Mouse (Mus musculus): Measurements from ENCODE around the gene Pamr1. TPM values are rescaled to one million over a fixed set of nuclear protein-coding genes. Genes with fewer than 3 reads are reported as not detected.

The Pamr1 gene
- polyA plus RNA-seq, 1 experiment from 2014 or later, result 1.9 TPM

DNA sequence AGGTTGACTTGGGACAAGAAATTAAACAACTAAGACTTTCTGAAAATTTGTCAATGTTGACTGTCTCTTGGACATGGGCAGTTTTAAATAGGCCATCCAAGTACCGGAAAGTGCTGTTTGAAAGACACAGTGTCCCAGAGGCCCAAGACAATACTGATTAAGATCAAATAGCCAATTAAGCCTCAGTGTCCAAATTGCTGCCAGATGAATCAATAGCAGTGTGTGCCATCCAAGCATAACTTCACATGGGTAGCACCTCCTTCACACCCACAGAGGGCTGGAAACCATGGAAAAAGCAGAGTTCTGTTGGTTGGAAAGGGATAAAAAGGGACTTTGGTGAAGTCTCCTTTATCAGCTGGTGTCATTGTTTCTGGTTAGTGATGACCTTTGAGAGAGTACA lies 74.7 kb downstream of the Pamr1 start:
- H3K36me3 ChIP-seq (ENCODE audit: control insufficient read depth, insufficient read depth, low read length), result no peaks in the 10 kb centered on the region
- H3K27ac ChIP-seq (ENCODE audit: low read depth, low read length), result no peak overlapping the region
- ATAC-seq (ENCODE audit: low FRiP score) (no peak), DNase-seq (ENCODE audit: low spot score, missing footprints) (no peak)
- H3K4me2 ChIP-seq, result no peak overlapping the region
- WGBS, result 89% methylated on average over 1 of the region's 1 CpGs
- H3K9ac ChIP-seq (ENCODE audit: low read length), result no peak overlapping the region
- H3K4me3 ChIP-seq (ENCODE audit: low read depth, low read length), result no peak overlapping the region
- H3K27me3 ChIP-seq (ENCODE audit: control insufficient read depth, insufficient read depth, low read length), result no peaks in the 10 kb centered on the region
- no peaks in the 10 kb centered on the region for H3K4me1 ChIP-seq (ENCODE audit: control insufficient read depth, insufficient read depth, low read length)
- H3K9me3 ChIP-seq (ENCODE audit: control insufficient read depth, low read length), result no peaks in the 10 kb centered on the region

DNA sequence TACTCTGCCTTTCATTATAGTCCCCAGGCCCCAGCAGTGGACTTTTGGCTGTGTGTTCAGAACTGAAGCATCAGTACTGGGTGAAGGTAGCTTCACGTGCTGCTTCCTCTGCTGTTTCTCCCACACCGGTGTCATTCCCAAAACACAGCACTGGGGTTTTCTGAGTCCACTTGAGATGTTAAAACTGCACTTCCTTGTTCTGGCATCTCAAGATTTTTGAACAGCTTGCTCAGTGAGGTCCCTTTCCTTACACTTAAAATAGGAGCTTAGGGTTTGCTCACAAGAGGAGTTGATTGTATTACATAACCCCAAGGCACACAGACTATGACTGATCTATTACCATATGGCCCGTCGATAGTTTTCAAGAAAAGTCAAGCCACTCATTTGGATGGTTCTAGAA lies 82.5 kb downstream of the Pamr1 start:
- no peak for DNase-seq (ENCODE audit: low spot score, missing footprints)
- no peaks in the 10 kb centered on the region for H3K9me3 ChIP-seq (ENCODE audit: control insufficient read depth, low read length)
- H3K4me2 ChIP-seq, result no peak overlapping the region
- no peak overlapping the region for H3K27ac ChIP-seq (ENCODE audit: low read depth, low read length)
- H3K9ac ChIP-seq (ENCODE audit: low read length), result no peak overlapping the region
- no peak overlapping the region for H3K4me3 ChIP-seq (ENCODE audit: low read depth, low read length)
- H3K27me3 ChIP-seq (ENCODE audit: control insufficient read depth, insufficient read depth, low read length), result no peaks in the 10 kb centered on the region
- WGBS, result 92% methylated on average over 4 of the region's 4 CpGs
- no peaks in the 10 kb centered on the region for H3K36me3 ChIP-seq (ENCODE audit: control insufficient read depth, insufficient read depth, low read length)
- H3K4me1 ChIP-seq (ENCODE audit: control insufficient read depth, insufficient read depth, low read length), result no peaks in the 10 kb centered on the region
- no peak for ATAC-seq (ENCODE audit: low FRiP score)

GRCm38 (mm10) chr2:102634010-102634409 lies 84.2 kb downstream of the Pamr1 start:
- 93% methylated on average over 1 of the region's 1 CpGs for WGBS
- Histone ChIP-seq H3K27ac (ENCODE audit: low read depth, low read length) (no peak overlapping the region), H3K36me3 (ENCODE audit: control insufficient read depth, insufficient read depth, low read length) (no peaks in the 10 kb centered on the region), H3K9me3 (ENCODE audit: control insufficient read depth, low read length) (no peaks in the 10 kb centered on the region), H3K4me1 (ENCODE audit: control insufficient read depth, insufficient read depth, low read length) (no peaks in the 10 kb centered on the region), H3K4me3 (ENCODE audit: low read depth, low read length) (no peak overlapping the region), H3K27me3 (ENCODE audit: control insufficient read depth, insufficient read depth, low read length) (no peaks in the 10 kb centered on the region), H3K9ac (ENCODE audit: low read length) (no peak overlapping the region), H3K4me2 (no peak overlapping the region)
- ATAC-seq (ENCODE audit: low FRiP score), result no peak
- no peak for DNase-seq (ENCODE audit: low spot score, missing footprints)

- H3K36me3 ChIP-seq (ENCODE audit: control insufficient read depth, insufficient read depth, low read length), result no peaks in the 10 kb centered on the region
- H3K27ac ChIP-seq (ENCODE audit: low read depth, low read length), result no peak overlapping the region
- H3K4me3 ChIP-seq (ENCODE audit: low read depth, low read length), result no peak overlapping the region
- H3K4me2 ChIP-seq, result no peak overlapping the region
- WGBS, result 79% methylated on average over 3 of the region's 3 CpGs
- no peaks in the 10 kb centered on the region for H3K27me3 ChIP-seq (ENCODE audit: control insufficient read depth, insufficient read depth, low read length)
- no peak for DNase-seq (ENCODE audit: low spot score, missing footprints)
- ATAC-seq (ENCODE audit: low FRiP score), result no peak
- no peak overlapping the region for H3K9ac ChIP-seq (ENCODE audit: low read length)
- no peaks in the 10 kb centered on the region for H3K4me1 ChIP-seq (ENCODE audit: control insufficient read depth, insufficient read depth, low read length)
- H3K9me3 ChIP-seq (ENCODE audit: control insufficient read depth, low read length), result no peaks in the 10 kb centered on the region
These were observed 85.8 kb downstream of the Pamr1 start for GRCm38 (mm10) chr2:102635523-102636060.

DNA sequence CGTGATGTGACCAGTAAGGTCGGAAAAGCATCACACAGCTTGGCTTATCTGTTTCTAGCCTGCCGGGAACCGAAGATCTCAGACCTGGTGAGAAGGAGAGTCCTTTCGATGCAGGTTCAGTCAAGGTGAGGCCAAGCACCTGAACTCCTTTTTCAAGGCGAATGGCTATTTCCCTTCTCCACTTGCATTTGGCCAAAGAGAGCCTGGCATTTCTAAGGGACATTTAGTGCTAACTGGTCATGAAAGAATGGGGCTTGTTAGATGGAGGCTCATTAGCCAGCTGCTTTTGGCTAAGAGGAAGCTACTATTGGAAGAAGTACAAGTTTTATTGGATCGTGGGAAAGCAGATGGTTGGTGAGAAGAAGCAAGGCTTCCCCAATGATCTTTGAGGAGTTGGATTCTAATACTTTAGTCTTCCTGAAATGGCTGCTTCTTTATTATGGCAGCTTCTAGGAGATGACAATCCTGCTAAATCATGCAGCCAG lies 86.3 kb downstream of the Pamr1 start:
- H3K36me3 ChIP-seq (ENCODE audit: control insufficient read depth, insufficient read depth, low read length), result no peaks in the 10 kb centered on the region
- H3K9ac ChIP-seq (ENCODE audit: low read length), result no peak overlapping the region
- no peak overlapping the region for H3K4me3 ChIP-seq (ENCODE audit: low read depth, low read length)
- H3K4me2 ChIP-seq, result no peak overlapping the region
- DNase-seq (ENCODE audit: low spot score, missing footprints), result no peak
- H3K4me1 ChIP-seq (ENCODE audit: control insufficient read depth, insufficient read depth, low read length), result no peaks in the 10 kb centered on the region
- no peaks in the 10 kb centered on the region for H3K9me3 ChIP-seq (ENCODE audit: control insufficient read depth, low read length)
- no peak for ATAC-seq (ENCODE audit: low FRiP score)
- 92% methylated on average over 7 of the region's 7 CpGs for WGBS
- H3K27me3 ChIP-seq (ENCODE audit: control insufficient read depth, insufficient read depth, low read length), result no peaks in the 10 kb centered on the region
- H3K27ac ChIP-seq (ENCODE audit: low read depth, low read length), result no peak overlapping the region

GRCm38 (mm10) chr2:102638140-102638539 lies 88.3 kb downstream of the Pamr1 start:
- H3K27ac ChIP-seq (ENCODE audit: low read depth, low read length), result no peak overlapping the region
- ATAC-seq (ENCODE audit: low FRiP score) (no peak), DNase-seq (ENCODE audit: low spot score, missing footprints) (no peak)
- H3K27me3 ChIP-seq (ENCODE audit: control insufficient read depth, insufficient read depth, low read length), result no peaks in the 10 kb centered on the region
- no peak overlapping the region for H3K9ac ChIP-seq (ENCODE audit: low read length)
- 60% methylated on average over 5 of the region's 5 CpGs for WGBS
- H3K4me3 ChIP-seq (ENCODE audit: low read depth, low read length), result no peak overlapping the region
- no peaks in the 10 kb centered on the region for H3K9me3 ChIP-seq (ENCODE audit: control insufficient read depth, low read length)
- no peaks in the 10 kb centered on the region for H3K36me3 ChIP-seq (ENCODE audit: control insufficient read depth, insufficient read depth, low read length)
- no peak overlapping the region for H3K4me2 ChIP-seq
- no peaks in the 10 kb centered on the region for H3K4me1 ChIP-seq (ENCODE audit: control insufficient read depth, insufficient read depth, low read length)

GRCm38 (mm10) chr2:102638690-102639089 lies 88.9 kb downstream of the Pamr1 start:
- ATAC-seq (ENCODE audit: low FRiP score) (no peak), DNase-seq (ENCODE audit: low spot score, missing footprints) (no peak)
- no peak overlapping the region for H3K4me3 ChIP-seq (ENCODE audit: low read depth, low read length)
- no peak overlapping the region for H3K9ac ChIP-seq (ENCODE audit: low read length)
- 81% methylated on average over 2 of the region's 2 CpGs for WGBS
- no peak overlapping the region for H3K27ac ChIP-seq (ENCODE audit: low read depth, low read length)
- no peaks in the 10 kb centered on the region for H3K4me1 ChIP-seq (ENCODE audit: control insufficient read depth, insufficient read depth, low read length)
- H3K4me2 ChIP-seq, result no peak overlapping the region
- H3K27me3 ChIP-seq (ENCODE audit: control insufficient read depth, insufficient read depth, low read length), result no peaks in the 10 kb centered on the region
- no peaks in the 10 kb centered on the region for H3K36me3 ChIP-seq (ENCODE audit: control insufficient read depth, insufficient read depth, low read length)
- H3K9me3 ChIP-seq (ENCODE audit: control insufficient read depth, low read length), result no peaks in the 10 kb centered on the region

DNA sequence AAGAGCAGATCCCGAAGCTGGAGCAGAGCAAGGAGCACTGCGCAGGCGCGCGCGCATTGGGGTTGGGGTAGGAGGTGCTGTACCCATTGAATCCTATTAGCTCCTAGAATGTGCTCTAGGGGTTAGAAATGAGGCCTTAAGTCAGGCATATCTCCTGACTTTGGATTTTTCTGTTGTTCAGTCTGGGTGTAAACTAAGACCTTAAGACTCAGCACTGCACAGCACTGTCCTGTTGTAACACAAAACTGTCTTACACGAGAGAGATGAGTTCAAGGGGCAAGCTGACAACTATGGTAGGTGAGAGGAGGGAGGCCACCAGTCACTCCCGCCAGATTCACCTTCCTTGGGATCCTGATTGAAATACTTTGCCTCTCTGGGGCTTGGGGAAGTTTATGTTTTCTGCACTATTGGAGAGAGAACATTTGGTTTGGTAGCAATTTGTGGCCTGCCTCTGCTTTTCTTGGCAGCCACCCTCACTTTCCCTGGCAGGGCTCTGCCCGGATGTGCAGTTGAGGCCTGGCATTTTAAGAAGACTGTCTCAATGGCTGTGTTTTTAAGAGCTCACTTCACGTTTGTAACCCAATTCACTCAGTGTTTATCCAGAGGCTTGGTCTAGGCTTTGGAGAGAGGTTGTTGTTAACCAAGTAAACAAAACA lies 99.2 kb downstream of the Pamr1 start:
- ATAC-seq (ENCODE audit: low FRiP score) (no peak), DNase-seq (ENCODE audit: low spot score, missing footprints) (no peak)
- Histone ChIP-seq H3K4me2 (no peak overlapping the region), H3K4me1 (ENCODE audit: control insufficient read depth, insufficient read depth, low read length) (no peaks in the 10 kb centered on the region), H3K9ac (ENCODE audit: low read length) (no peak overlapping the region), H3K36me3 (ENCODE audit: control insufficient read depth, insufficient read depth, low read length) (no peaks in the 10 kb centered on the region), H3K27me3 (ENCODE audit: control insufficient read depth, insufficient read depth, low read length) (no peaks in the 10 kb centered on the region), H3K4me3 (ENCODE audit: low read depth, low read length) (no peak overlapping the region), H3K27ac (ENCODE audit: low read depth, low read length) (no peak overlapping the region), H3K9me3 (ENCODE audit: control insufficient read depth, low read length) (no peaks in the 10 kb centered on the region)
- WGBS, result 80% methylated on average over 10 of the region's 10 CpGs

- WGBS, result 87% methylated on average over 4 of the region's 4 CpGs
- Histone ChIP-seq H3K4me1 (ENCODE audit: control insufficient read depth, insufficient read depth, low read length) (no peaks in the 10 kb centered on the region), H3K27ac (ENCODE audit: low read depth, low read length) (no peak overlapping the region)
These were observed 100.5 kb downstream of the Pamr1 start for GRCm38 (mm10) chr2:102650322-102650721.

More at GRCm38 (mm10) chr2:102650322-102650721, 100.5 kb downstream of the Pamr1 start:
- no peaks in the 10 kb centered on the region for H3K27me3 ChIP-seq (ENCODE audit: control insufficient read depth, insufficient read depth, low read length)
- H3K4me2 ChIP-seq, result no peak overlapping the region
- ATAC-seq (ENCODE audit: low FRiP score) (no peak), DNase-seq (ENCODE audit: low spot score, missing footprints) (peak; percentile 60)
- H3K36me3 ChIP-seq (ENCODE audit: control insufficient read depth, insufficient read depth, low read length), result no peaks in the 10 kb centered on the region
- H3K4me3 ChIP-seq (ENCODE audit: low read depth, low read length), result no peak overlapping the region
- no peak overlapping the region for H3K9ac ChIP-seq (ENCODE audit: low read length)
- H3K9me3 ChIP-seq (ENCODE audit: control insufficient read depth, low read length), result no peaks in the 10 kb centered on the region
